Mouse (Mus musculus): ENCODE measurements around the gene Akirin1. TPM values are rescaled to one million over a fixed set of nuclear protein-coding genes. Genes with fewer than 3 reads are reported as not detected.

The Akirin1 gene
- polyA plus RNA-seq, 2 experiments, result 15.6 to 24.5 TPM

- DNase-seq (ENCODE audit: low read depth in 3 of 3, low spot score in 3 of 3) (no peak), ATAC-seq (ENCODE audit: insufficient read depth) (no peak)
- no peak overlapping the region for H3K4me2 ChIP-seq (ENCODE audit: low read depth)
- H3K9ac ChIP-seq (replicated peaks), result no peak overlapping the region
- no peaks in the 10 kb centered on the region for H3K36me3 ChIP-seq (replicated peaks; ENCODE audit: control insufficient read depth, insufficient read depth, low read depth)
- H3K4me3 ChIP-seq (ENCODE audit: insufficient read depth in 1 of 2, low read depth in 2 of 2, low read length in 2 of 2), result no peak overlapping the region
- H3K9me3 ChIP-seq (ENCODE audit: control insufficient read depth, low read length), result no peaks in the 10 kb centered on the region
- H3K4me1 ChIP-seq (replicated peaks; ENCODE audit: control insufficient read depth in 2 of 2, insufficient read depth in 2 of 2, low read length in 1 of 2), result 0 out of 4 replicates have a peak, but pooled peaks cover 0 to 1% of the 10 kb centered on the region in 2 experiments
- 48% methylated on average over 2 of the region's 2 CpGs for WGBS (ENCODE audit: insufficient replicate concordance)
- H3K27me3 ChIP-seq (ENCODE audit: control insufficient read depth, insufficient read depth, low read length), result no peaks in the 10 kb centered on the region
- H3K27ac ChIP-seq, result no peak overlapping the region
- no peak for TF ChIP-seq EP300 (IDR thresholded peaks at IDR 0.05; ENCODE audit: low read depth)
These were observed 42.5 kb upstream of the Akirin1 start for GRCm38 (mm10) chr4:123792666-123793065.

DNA sequence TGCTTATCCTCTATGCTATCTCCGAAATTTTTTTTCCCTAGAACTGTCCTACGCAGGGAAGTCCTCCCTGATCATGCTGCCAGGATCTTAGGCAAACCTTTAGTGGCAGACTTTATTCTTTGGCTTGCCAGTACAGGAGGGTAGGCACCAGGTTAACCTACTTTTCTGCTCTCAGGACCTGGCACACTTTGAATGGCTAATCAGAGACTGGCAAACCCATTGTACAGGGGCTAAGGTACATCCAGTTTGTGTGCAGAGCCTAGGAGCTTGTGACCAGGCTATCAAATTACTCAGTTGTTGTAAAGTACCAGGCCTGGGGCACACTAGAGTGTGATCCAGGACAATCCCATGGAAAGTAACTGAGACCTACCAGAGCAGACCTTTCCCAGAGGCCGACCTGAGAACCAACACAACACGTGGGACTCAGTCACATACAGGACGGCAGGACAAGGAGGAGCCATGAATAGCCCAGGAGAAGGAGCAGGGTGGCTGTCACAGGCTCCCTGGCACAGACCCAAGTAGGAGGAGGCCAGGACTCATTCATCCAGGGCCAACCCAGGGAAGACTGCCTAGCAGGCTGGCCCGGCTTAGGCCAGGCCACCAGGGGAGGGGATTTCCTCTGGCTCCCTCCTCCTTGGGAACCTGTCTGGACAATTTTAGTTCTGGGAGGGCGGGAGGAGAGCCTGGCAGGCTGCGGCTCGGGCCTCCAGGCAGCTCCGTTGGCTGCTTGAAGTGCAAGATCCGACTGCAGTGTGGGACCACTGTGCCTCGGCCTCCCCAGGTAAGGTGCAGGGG is 37.2 kb upstream of the Akirin1 start, which contains the start of gene Rhbdl2:
Gene Rhbdl2, plus strand, starts transcription at position 684 of the 795 bp plus-strand sequence.
- ATAC-seq (ENCODE audit: insufficient read depth) (no peak), DNase-seq (ENCODE audit: low read depth in 3 of 3, low spot score in 3 of 3) (no peak)
- 47% methylated on average over 12 of the region's 12 CpGs for WGBS (ENCODE audit: insufficient replicate concordance)
- Histone ChIP-seq H3K27ac (no peak within 1 kb of the TSS), H3K36me3 (replicated peaks; ENCODE audit: control insufficient read depth, insufficient read depth, low read depth) (no peaks in the 10 kb centered on the region), H3K27me3 (ENCODE audit: control insufficient read depth, insufficient read depth, low read length) (no peaks in the 10 kb centered on the region), H3K4me1 (replicated peaks; ENCODE audit: control insufficient read depth in 2 of 2, insufficient read depth in 2 of 2, low read length in 1 of 2) (0 out of 4 replicates have a peak, but pooled peaks cover 0 to 1% of the 10 kb centered on the region in 2 experiments), H3K9me3 (ENCODE audit: control insufficient read depth, low read length) (no peaks in the 10 kb centered on the region), H3K4me3 (ENCODE audit: insufficient read depth in 1 of 2, low read depth in 2 of 2, low read length in 2 of 2) (no peak within 1 kb of the TSS), H3K4me2 (ENCODE audit: low read depth) (no peak within 1 kb of the TSS), H3K9ac (replicated peaks) (no peak within 1 kb of the TSS)
- no peak for TF ChIP-seq EP300 (IDR thresholded peaks at IDR 0.05; ENCODE audit: low read depth)
- no peak for TF ChIP-seq CTCF (IDR thresholded peaks at IDR 0.05; ENCODE audit: low read depth)

- no peaks in the 10 kb centered on the region for H3K4me1 ChIP-seq (replicated peaks; ENCODE audit: control insufficient read depth in 2 of 2, insufficient read depth in 2 of 2, low read length in 1 of 2)
- no peaks in the 10 kb centered on the region for H3K27me3 ChIP-seq (ENCODE audit: control insufficient read depth, insufficient read depth, low read length)
- H3K36me3 ChIP-seq (replicated peaks; ENCODE audit: control insufficient read depth, insufficient read depth, low read depth), result no peaks in the 10 kb centered on the region
- H3K9ac ChIP-seq (replicated peaks), result no peak overlapping the region
- H3K27ac ChIP-seq, result no peak overlapping the region
- no peak overlapping the region for H3K4me2 ChIP-seq (ENCODE audit: low read depth)
- H3K9me3 ChIP-seq (ENCODE audit: control insufficient read depth, low read length), result no peaks in the 10 kb centered on the region
- ATAC-seq (ENCODE audit: insufficient read depth) (no peak), DNase-seq (ENCODE audit: low read depth in 3 of 3, low spot score in 3 of 3) (no peak)
- TF ChIP-seq EP300 (IDR thresholded peaks at IDR 0.05; ENCODE audit: low read depth), result no peak
- no peak for TF ChIP-seq CTCF (IDR thresholded peaks at IDR 0.05; ENCODE audit: low read depth)
- no peak overlapping the region for H3K4me3 ChIP-seq (ENCODE audit: insufficient read depth in 1 of 2, low read depth in 2 of 2, low read length in 2 of 2)
- 56% methylated on average over 4 of the region's 4 CpGs for WGBS (ENCODE audit: insufficient replicate concordance)
These were observed 18.1 kb upstream of the Akirin1 start for GRCm38 (mm10) chr4:123768234-123768633.

DNA sequence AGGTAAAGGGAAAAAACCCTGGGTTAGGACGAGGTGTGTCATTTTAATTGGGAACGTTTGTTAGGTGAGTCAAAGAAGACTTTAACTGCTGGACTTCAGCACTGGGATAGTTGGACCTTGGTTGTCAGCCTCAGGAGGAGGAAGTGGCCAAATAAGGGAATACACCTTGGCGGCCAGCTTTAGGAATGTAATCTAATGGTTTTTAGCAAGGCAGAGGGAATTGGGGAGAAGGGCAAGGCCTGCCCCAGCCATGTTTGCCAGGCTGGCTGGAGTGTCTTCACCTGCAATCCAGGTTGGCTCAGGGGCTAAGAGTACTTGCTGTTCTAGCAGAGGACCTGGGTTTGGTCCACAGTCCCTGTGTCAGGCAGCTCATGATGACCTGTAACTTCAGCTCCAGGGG is 17.7 kb upstream of the Akirin1 start:
- no peaks in the 10 kb centered on the region for H3K36me3 ChIP-seq (replicated peaks; ENCODE audit: control insufficient read depth, insufficient read depth, low read depth)
- WGBS (ENCODE audit: insufficient replicate concordance), result 51% methylated on average over 3 of the region's 3 CpGs
- TF ChIP-seq EP300 (IDR thresholded peaks at IDR 0.05; ENCODE audit: low read depth) (no peak), CTCF (IDR thresholded peaks at IDR 0.05; ENCODE audit: low read depth) (no peak)
- no peak overlapping the region for H3K4me2 ChIP-seq (ENCODE audit: low read depth)
- no peak overlapping the region for H3K4me3 ChIP-seq (ENCODE audit: insufficient read depth in 1 of 2, low read depth in 2 of 2, low read length in 2 of 2)
- no peak for DNase-seq (ENCODE audit: low read depth in 3 of 3, low spot score in 3 of 3)
- no peak overlapping the region for H3K27ac ChIP-seq
- H3K4me1 ChIP-seq (replicated peaks; ENCODE audit: control insufficient read depth in 2 of 2, insufficient read depth in 2 of 2, low read length in 1 of 2), result no peaks in the 10 kb centered on the region
- no peaks in the 10 kb centered on the region for H3K9me3 ChIP-seq (ENCODE audit: control insufficient read depth, low read length)
- no peak for ATAC-seq (ENCODE audit: insufficient read depth)
- H3K9ac ChIP-seq (replicated peaks), result no peak overlapping the region
- no peaks in the 10 kb centered on the region for H3K27me3 ChIP-seq (ENCODE audit: control insufficient read depth, insufficient read depth, low read length)

GRCm38 (mm10) chr4:123765071-123765470 is 14.9 kb upstream of the Akirin1 start:
- TF ChIP-seq EP300 (IDR thresholded peaks at IDR 0.05; ENCODE audit: low read depth) (no peak), CTCF (IDR thresholded peaks at IDR 0.05; ENCODE audit: low read depth) (no peak)
- H3K4me3 ChIP-seq (ENCODE audit: insufficient read depth in 1 of 2, low read depth in 2 of 2, low read length in 2 of 2), result no peak overlapping the region
- H3K9me3 ChIP-seq (ENCODE audit: control insufficient read depth, low read length), result no peaks in the 10 kb centered on the region
- H3K27me3 ChIP-seq (ENCODE audit: control insufficient read depth, insufficient read depth, low read length), result no peaks in the 10 kb centered on the region
- WGBS (ENCODE audit: insufficient replicate concordance), result 55% methylated on average over 6 of the region's 6 CpGs
- H3K9ac ChIP-seq (replicated peaks), result no peak overlapping the region
- ATAC-seq (ENCODE audit: insufficient read depth) (no peak), DNase-seq (ENCODE audit: low read depth in 3 of 3, low spot score in 3 of 3) (no peak)
- no peak overlapping the region for H3K4me2 ChIP-seq (ENCODE audit: low read depth)
- H3K27ac ChIP-seq, result no peak overlapping the region
- H3K4me1 ChIP-seq (replicated peaks; ENCODE audit: control insufficient read depth in 2 of 2, insufficient read depth in 2 of 2, low read length in 1 of 2), result no peaks in the 10 kb centered on the region
- no peaks in the 10 kb centered on the region for H3K36me3 ChIP-seq (replicated peaks; ENCODE audit: control insufficient read depth, insufficient read depth, low read depth)
